Mouse (Mus musculus): Measurements from ENCODE around the gene Vsir.

Gene Vsir

DNA sequence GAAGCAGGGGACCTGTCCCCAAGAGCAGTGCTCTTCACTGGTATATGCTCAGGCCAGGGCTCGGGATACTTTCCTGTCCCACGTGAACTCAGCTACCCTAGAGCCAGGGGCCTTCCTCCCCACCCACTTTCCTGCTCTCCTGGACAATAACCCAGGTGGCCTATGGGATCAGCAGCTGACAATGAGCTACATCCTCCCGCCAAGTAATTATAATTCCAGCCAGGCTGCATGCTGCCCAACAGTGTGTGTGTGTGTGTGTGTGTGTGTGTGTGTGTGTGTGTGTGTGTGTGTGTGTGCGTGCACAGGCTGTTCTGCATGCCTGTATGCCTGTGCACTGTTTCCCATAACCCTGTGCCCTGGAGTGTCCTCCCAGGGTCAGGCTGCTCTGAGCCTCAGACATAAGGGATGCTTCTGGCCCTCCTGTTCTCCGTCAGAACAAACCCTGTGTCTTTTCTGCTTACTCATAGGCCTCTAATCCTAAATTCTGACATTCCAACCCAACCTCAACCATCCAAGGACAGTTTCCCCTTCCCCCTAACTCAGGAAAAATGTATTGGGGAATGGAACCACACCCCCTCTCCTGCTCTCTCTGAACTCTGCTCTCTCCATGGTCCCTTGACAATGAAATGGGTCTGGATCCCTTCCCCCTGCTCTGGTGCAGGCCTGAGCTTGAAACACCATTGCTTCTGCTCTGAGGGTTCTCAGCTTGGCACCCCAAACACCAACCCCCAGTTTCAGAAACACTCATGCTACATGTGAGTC lies 6.8 kb downstream of the Vsir start:
- no peak for DNase-seq (ENCODE audit: extremely low spot score, low read depth, low spot score)

DNA sequence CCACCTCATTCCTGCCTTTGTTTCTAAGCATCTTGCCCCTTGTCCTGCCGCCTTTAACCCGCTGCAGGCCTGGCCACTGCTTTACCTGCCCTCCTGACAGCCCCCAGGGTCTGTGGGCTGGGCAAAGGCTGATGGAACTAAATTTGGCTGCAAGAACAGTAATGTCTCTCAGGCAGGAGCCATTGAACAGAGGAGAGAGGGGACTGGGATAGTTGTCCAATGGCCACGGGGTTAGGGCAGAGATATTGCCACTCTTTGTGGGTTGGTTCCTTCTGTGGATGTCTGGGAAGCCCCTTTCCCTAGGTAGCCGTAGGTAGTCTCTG lies 7.3 kb downstream of the Vsir start:
- DNase-seq (ENCODE audit: extremely low spot score, low read depth, low spot score): no peak

DNA sequence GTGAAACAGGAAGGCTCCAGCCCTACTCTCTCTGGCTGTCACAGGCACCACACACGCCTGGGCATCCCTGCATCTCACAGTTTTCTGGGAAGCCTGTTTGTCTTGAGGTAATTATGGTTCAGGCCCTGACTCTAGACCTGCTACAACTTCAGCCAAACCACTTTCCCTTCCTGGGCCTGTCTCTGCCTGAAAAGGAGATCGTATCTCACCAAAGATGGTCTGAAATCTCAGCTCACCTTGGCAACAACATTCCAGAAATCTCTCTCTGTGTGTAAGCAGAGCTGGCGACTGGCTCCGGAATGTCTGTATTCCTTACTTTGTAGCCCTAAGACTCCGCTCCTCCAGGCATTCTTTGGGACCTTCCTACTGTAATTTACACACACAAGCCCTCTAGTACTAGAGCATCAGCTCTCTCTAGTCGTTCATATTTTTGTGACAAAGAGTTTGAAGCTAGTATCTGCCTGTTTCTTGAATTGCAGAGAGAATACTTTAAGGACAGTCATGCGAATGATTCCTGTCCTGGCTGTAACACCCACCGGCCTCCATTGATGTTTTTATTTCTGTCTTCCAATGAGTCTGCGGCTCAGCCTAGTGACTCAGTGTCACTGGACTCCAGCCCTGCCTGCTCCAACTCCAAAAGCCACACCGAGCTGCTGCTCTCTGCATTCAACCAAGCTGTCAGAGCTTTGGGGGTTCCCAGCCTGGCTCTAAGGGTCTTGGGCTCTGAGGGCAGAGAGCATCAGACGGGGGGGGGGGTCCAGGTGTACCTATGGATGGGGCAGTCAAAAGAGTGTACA lies 8.4 kb downstream of the Vsir start:
- no peak for DNase-seq (ENCODE audit: extremely low spot score, low read depth, low spot score)

DNA sequence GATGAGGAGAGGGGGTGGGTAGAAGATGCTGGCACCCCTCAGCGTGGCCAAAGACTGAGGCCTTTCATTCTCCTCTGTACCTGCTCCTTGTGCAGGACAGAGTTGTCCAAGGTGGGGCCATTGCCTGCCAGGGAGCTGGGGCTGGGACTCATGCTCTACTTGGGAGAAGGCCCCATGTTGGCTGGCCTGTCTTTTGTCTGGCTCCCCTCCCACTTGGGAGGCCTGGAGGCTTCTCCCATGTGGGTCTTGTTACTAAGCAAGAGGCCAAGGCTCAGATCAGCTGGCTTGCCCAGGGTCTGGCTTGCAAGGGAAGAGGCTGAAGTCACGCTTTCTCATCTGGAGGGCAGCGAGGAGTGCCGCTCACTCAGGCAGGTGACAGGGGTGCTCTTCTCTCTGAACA lies 10.8 kb downstream of the Vsir start:
- DNase-seq (ENCODE audit: extremely low spot score, low read depth, low spot score): no peak

DNA sequence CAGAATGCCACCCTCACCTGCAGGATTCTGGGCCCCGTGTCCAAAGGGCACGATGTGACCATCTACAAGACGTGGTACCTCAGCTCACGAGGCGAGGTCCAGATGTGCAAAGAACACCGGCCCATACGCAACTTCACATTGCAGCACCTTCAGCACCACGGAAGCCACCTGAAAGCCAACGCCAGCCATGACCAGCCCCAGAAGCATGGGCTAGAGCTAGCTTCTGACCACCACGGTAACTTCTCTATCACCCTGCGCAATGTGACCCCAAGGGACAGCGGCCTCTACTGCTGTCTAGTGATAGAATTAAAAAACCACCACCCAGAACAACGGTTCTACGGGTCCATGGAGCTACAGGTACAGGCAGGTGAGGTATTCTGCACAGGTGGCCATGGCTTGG lies 11.2 kb downstream of the Vsir start:
- no peak for DNase-seq (ENCODE audit: extremely low spot score, low read depth, low spot score)

DNA sequence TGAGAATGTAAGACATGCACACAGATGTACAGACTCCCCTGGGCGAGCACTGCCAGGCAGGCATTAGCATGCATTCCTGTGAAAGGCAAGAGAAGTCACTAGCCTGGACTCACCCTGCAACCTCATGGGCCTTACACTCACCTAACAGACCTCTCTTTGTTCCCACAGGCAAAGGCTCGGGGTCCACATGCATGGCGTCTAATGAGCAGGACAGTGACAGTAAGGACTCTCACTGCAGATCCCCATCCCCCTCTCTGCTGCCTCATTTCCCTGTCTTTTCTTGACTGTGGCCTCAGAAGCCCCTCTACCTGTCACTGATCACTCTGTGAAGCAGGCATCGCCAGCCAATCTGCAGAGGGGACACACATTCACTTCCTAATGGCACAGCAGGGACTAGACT lies 12.1 kb downstream of the Vsir start:
- DNase-seq (ENCODE audit: extremely low spot score, low read depth, low spot score): no peak

DNA sequence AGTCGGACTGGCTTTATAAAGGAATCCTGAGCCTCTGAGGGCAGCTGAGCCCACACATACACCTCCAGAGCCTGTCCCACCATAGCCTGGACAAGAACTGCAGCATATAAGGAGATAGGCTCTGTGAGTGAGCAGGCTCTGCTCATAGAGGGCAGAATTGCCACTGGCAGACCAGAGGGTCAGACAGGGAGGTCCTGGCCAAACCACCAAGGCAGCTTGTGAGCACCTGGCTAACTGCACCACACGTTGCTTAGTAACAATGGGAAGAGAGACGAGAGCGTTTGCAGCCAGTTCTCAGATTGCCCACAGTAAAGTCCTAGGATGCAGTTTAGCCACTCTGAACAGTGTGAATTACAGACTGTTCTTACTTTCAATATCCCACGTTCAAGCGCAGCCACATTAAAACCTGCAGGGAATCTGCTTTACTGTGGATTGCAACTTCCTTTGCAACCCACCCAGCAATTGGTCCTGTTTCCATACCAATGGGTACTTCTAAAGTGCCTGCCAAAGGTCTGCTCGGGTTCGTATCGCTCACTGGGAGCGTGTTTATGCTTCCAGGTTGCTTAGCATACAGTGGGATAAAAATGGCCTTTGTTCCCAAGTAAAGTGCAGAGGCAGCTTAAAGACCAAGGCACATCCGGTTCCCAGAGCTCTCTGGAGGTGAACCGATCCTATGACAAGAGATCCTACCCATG lies 15.1 kb downstream of the Vsir start:
- no peak for DNase-seq (ENCODE audit: extremely low spot score, low read depth, low spot score)

DNA sequence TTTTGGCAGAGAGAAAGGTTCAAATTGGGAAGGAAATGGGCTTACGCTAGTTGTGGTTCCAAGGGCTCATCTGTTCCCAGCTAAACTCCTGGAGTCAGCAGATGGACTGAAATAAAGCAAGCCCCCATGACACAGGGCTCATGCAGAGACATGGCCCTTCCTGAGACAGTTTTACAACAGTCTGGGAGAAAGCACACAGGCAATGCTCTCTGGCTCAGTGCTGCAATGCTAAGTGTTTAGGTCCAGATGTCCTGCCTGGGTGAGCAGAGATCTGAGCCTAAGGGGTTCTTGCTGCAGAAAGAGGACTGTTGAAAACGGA lies 15.6 kb downstream of the Vsir start:
- DNase-seq (ENCODE audit: extremely low spot score, low read depth, low spot score): no peak

DNA sequence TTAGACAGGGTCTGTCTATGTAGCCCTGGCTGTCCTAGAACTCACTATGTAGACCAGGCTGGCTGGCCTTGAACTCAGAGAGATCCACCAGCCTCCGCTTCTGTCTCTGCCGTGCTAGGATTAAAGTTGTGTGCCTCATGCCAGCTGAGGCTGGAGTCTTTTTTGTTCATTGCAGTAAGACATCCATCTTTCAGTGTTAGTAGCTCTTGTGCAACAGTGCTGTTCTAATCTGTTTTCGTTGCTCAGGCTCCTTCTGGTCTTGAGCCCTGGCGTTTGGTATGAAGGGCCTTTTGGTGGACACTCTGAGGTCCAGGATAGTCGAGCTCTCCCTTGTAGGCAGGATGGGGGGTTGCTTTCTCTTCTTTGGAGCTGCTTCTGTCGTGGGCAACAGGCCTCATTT lies 16.8 kb downstream of the Vsir start:
- no peak for DNase-seq (ENCODE audit: extremely low spot score, low read depth, low spot score)

DNA sequence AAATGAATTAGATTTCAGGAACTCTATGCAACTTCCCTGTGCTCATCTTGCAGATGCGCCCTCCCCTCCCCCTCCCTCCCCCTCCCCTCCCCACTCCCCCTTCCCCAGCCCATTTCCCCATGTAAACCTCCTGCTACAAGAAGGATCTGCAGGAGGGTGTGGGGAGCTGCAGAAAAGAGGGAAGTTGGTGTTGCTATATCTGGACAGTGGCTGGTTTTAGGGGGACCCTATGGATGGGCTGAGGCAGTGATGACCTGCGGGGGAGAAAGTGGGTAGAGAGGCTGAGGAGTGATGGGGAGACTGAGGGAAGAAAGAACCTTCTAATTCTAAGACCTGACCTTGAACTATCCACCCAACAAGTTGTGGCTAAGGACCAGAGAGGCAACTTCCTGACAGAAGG lies 20.5 kb downstream of the Vsir start:
- DNase-seq (ENCODE audit: extremely low spot score, low read depth, low spot score): no peak

DNA sequence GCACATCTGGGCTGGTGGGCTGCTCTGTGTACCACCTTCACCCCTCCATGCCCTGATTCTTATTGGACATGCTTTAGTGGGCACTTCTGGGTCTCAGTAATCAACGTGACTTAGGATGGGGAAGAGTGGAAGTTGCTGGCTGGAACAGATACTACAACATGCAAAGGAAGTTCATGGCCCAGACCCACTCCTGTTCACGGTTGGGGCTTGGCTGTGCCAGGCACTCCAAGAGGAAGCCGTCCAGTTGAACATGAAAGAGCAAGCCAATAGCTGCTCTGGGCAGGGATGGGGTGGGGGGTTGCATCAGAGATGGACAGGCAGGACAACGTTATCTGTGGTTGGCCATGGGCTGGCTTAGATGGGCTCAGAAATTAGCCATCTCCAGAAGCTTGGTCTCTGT lies 21.3 kb downstream of the Vsir start:
- DNase-seq (ENCODE audit: extremely low spot score, low read depth, low spot score): no peak

DNA sequence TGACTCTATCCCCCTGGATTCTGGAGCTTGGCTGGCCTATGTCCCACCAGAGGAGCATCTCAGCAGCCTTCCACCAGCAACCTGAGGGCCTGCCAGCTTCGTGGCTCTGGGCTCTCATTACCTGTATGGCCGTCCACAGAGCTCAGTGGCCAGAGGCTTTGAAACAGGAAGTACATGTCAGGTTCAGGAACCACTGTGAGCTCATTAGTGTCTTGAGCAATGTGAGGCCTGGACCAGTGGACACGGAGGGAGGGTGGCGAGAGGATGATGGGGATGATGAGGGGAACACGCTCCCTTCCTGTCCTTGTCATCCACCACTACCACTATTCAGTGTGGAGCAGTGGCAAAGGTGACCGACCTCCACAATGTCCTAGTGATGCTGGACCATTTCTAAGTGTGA lies 22.8 kb downstream of the Vsir start:
- DNase-seq (ENCODE audit: extremely low spot score, low read depth, low spot score): no peak

DNA sequence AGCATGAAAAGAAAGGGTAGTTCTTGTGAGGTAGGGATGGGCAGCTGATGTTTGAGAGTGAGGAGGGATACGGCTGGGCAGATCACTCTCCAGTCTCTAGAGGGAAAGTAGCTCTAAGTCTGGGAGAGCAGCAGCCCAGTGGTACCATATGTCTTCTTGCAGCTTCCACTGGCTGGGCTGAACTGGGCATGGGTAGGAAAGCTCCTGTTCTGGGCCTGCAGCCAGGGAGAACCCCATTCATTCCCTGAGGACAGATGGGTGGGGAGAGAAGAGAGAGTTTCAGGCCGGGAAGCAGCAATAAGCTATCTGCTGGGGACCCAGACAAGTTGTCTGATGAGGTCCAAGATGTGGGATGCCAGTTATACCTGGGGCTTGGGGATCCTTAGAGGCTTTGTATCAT lies 23.4 kb downstream of the Vsir start:
- no peak for DNase-seq (ENCODE audit: extremely low spot score, low read depth, low spot score)

DNA sequence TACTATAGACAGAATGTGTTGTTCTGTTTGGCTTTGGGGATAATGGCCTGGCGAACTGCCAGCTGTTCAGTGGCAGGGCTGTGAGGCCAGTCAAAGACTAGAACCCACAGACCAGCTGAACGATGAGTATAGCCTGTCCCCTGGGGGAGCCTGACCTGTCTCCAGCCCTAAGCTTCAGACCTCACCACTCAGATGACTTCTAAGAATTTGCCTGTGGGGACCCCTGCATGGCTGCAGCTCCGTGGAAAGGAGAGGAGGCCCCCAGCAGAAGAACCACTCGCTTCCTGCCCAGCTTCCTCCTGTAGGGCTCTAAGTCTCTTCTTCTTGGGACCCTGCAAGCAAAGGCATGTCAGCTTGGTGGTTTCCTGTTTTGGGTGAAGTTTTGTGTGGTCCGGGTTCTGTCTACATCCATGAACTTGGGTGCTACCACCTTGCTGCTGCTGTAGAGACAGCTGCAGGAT lies 24.0 kb downstream of the Vsir start:
- no peak for DNase-seq (ENCODE audit: extremely low spot score, low read depth, low spot score)

DNA sequence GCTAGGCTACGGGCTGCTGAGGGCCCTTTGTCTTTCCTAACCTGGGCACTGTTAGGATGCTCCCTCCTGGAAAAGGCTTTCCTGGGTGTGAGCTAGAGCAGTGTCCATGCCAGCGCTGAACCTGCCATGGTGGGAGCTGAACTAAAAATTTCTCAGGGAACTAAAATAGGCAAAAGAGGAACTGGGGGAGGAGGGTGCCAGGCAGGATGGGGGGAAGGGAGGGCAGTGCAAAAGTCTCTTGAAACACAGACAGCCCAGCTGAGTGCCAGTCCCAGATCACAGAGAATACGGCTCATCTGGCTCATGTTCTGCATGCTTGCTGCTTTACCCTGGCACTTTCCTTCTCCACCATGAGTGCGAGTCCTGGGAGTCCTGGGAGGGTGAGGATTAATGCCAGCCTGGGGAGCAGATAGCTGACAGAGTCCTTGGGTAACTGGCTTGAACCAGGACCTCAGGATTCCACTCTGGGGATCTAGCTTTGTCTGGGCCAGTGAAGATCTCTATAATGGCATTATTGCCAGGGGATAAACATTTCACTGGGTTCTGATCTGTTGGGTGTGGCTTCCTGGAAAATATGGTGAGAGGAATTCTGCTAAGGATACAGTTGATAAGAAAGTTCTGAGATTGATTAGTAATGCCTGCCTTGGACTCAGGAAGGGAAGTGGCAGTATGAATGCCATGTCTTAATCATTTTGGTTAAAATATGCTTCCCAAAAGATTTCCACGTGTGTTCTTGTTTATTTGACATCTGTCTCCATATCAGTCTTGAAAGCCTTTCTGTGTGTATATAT lies 25.1 kb downstream of the Vsir start:
- no peak for DNase-seq (ENCODE audit: extremely low spot score, low read depth, low spot score)

DNA sequence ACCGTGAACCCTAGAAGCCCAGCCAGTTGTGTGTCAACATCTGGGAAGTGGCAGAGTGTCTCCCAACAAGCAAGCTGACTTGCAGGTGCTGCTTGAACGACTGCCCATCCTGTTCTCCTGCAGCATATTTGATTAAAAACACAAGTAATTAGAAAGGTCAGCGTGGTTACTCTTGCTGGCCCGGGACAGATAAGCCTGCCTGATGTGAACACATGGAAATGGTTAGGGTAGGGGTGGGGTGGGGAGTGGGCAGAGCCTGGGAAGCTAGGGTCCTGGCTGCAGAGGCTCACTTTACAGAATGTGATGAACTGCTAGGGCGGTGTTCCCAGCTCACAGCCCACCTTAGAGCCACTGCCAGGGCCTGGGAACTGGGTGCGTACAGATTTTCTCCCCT lies 26.9 kb downstream of the Vsir start:
- no peak for DNase-seq (ENCODE audit: extremely low spot score, low read depth, low spot score)

DNA sequence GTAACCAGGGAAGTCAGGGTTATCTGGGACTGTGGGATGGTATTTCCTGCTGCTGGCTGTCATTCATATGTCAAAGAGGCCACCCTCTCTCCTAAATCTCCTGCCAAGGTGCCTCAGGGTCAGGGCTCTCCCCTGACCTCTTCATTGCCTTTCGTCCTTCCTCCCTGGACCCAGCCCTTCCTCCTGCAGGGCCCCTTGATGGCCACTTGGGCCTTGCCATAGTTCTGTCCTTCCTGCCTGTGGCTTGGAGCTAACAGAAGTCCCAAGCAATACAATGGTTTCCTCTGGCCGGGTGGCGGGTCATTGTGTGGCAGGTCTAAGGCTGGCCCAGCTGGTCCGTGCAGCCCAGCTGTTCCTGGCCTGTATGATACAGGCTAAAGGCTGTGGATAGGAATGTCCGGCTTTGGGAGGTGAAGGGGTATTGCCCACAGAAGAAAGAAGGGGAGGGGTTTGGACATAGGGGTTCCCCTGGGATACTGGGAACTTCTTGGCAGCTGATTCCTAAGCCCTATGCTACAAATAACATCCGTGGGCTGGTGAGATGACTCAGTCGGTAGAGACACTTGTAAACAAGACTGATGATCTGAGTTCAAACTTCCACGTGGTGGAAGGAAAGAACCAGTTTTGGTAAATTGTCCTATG lies 27.4 kb downstream of the Vsir start:
- no peak for DNase-seq (ENCODE audit: extremely low spot score, low read depth, low spot score)

DNA sequence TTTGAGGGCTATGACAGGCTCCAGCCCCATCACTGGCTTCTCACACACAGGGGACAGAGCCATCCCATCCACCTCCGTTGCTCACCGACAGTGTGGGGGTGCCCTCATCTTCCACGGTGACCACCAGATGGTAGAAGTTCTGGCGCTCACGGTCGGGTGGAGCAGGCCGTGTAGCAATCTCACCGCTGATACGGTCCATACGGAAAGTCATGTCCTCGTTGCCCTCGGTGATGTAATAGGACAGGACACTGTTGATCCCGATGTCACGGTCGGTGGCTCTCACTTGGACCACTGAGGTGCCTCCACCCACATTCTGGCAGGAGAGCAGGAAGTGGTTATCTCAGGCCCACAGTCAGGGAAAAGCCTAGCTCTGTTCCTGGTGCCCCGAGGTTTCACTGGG lies 30.1 kb downstream of the Vsir start:
- no peak for DNase-seq (ENCODE audit: extremely low spot score, low read depth, low spot score)

DNA sequence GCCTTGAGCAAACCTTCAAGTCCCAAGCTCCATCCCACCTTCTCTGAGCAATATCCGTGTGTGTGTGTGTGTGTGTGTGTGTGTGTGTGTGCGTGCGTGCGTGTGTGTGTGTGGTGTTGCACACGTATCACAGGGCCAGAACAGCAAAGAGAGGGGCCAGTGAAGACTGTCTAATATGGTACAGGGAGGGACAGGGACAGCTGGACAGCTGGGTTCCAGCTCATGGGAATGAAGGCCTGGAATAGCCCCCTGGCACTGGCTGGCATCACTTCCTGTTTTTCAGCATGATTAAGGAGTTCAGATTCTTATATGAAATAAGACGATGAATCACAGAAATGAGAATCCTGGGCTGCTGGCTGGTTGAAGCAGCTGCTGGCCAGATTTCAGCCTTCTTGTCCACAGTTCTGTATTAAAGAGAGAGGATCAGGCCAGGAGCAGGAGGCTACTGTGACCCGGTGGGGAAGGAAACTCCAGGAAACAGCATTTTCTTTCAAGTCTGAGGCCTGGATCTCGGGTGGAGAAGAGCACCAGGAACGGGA lies 32.8 kb downstream of the Vsir start:
- DNase-seq (ENCODE audit: extremely low spot score, low read depth, low spot score): no peak

DNA sequence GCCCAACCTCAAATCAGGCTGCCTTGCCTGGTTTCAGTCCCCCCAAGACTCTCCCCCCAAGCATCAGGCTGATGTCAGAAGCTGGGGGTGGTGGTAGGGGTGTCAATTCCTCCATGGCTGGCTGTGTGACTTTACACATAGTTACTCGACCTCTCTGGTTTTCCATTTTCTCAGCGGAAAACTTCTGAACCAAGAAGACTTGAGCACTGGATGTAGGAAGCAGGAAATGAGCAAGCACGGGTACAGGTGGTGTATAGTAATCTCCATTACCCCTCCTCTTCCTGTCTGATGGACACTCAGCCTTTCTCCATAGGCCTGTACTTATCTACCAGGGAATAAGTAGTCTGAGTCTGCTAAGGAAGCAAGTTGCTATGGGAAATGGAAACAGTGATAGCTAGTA lies 33.6 kb downstream of the Vsir start:
- no peak for DNase-seq (ENCODE audit: extremely low spot score, low read depth, low spot score)
